Mouse (Mus musculus): ENCODE measurements at regions not wholly inside any gene's neighbourhood (a gene's known extent, or its start where the extent isn't known, plus 50 kb on each side); places are given as distances from the start of the nearest gene placed in this dataset.

GRCm38 (mm10) chr6:117451001-117451400 lies 282.7 kb downstream of the Cxcl12 start:
- POLR2A ChIA-PET = no interaction called here
- CTCF ChIA-PET = no interaction called here

GRCm38 (mm10) chr6:117460193-117460592 lies 291.9 kb downstream of the Cxcl12 start:
- CTCF ChIA-PET = interaction anchor here in 1 of 4 experiments (0.7 kb wide), 1 partner anchor 548 kb away, joined by 3 read pairs; no protein-coding TSS in a partner anchor
- POLR2A ChIA-PET = no interaction called here

- CTCF ChIA-PET = no interaction called here
- POLR2A ChIA-PET = no interaction called here
Observed at GRCm38 (mm10) chr6:117465165-117465564, 296.8 kb downstream of the Cxcl12 start.

- POLR2A ChIA-PET = no interaction called here
- CTCF ChIA-PET = no interaction called here
Observed at GRCm38 (mm10) chr6:117465606-117466174, 297.4 kb downstream of the Cxcl12 start.

- CTCF ChIA-PET = no interaction called here
- POLR2A ChIA-PET = interaction anchor here in 1 of 4 experiments (0.8 kb wide), 1 partner anchor 152 kb away, joined by 3 read pairs; no protein-coding TSS in a partner anchor
Observed at GRCm38 (mm10) chr6:117479376-117479775, 311.0 kb downstream of the Cxcl12 start.

GRCm38 (mm10) chr6:117480396-117480795 lies 312.1 kb downstream of the Cxcl12 start:
- CTCF ChIA-PET = no interaction called here
- POLR2A ChIA-PET = interaction anchor here in 1 of 4 experiments (0.6 kb wide), 1 partner anchor 1142 kb away, joined by 5 read pairs; no protein-coding TSS in a partner anchor

- CTCF ChIA-PET = no interaction called here
- POLR2A ChIA-PET = no interaction called here
Observed at GRCm38 (mm10) chr6:117489161-117489560, 320.8 kb downstream of the Cxcl12 start.

GRCm38 (mm10) chr6:117489761-117490396 lies 321.5 kb downstream of the Cxcl12 start:
- CTCF ChIA-PET = no interaction called here
- POLR2A ChIA-PET = no interaction called here

- ChIA-PET CTCF (no interaction called here), POLR2A (no interaction called here)
Observed at GRCm38 (mm10) chr6:117494971-117495370, 326.6 kb downstream of the Cxcl12 start.

GRCm38 (mm10) chr6:117497337-117497736 lies 329.0 kb downstream of the Cxcl12 start:
- ChIA-PET CTCF (no interaction called here), POLR2A (no interaction called here)

GRCm38 (mm10) chr6:117497904-117498303 lies 329.6 kb downstream of the Cxcl12 start:
- CTCF ChIA-PET = no interaction called here
- POLR2A ChIA-PET = no interaction called here

- ChIA-PET CTCF (no interaction called here), POLR2A (no interaction called here)
Observed at GRCm38 (mm10) chr6:117502346-117502745, 334.0 kb downstream of the Cxcl12 start.

- ChIA-PET CTCF (interaction anchor here in 1 of 4 experiments (0.5 kb wide), 1 partner anchor 104 kb away, joined by 16 read pairs; no protein-coding TSS in a partner anchor), POLR2A (no interaction called here)
Observed at GRCm38 (mm10) chr6:117504771-117505170, 336.2 kb upstream of the Zfp637 start.

- CTCF ChIA-PET = interaction anchor here in 2 of 4 experiments (0.5 kb wide), 2 partner anchors 105 to 370 kb away, joined by 4 to 16 read pairs; no protein-coding TSS in a partner anchor
- POLR2A ChIA-PET = no interaction called here
Observed at GRCm38 (mm10) chr6:117505431-117505830, 335.5 kb upstream of the Zfp637 start.

- ChIA-PET CTCF (no interaction called here), POLR2A (no interaction called here)
Observed at GRCm38 (mm10) chr6:117506619-117507018, 334.4 kb upstream of the Zfp637 start.

- POLR2A ChIA-PET = interaction anchor here in 1 of 4 experiments (1.1 kb wide), 1 partner anchor 180 kb away, joined by 3 read pairs; no protein-coding TSS in a partner anchor
- CTCF ChIA-PET = no interaction called here
Observed at GRCm38 (mm10) chr6:117508860-117509259, 332.1 kb upstream of the Zfp637 start.

GRCm38 (mm10) chr6:117510026-117510425 lies 331.0 kb upstream of the Zfp637 start:
- POLR2A ChIA-PET = interaction anchor here in 1 of 4 experiments (1.1 kb wide), 1 partner anchor 181 kb away, joined by 3 read pairs; no protein-coding TSS in a partner anchor
- CTCF ChIA-PET = no interaction called here

- POLR2A ChIA-PET = no interaction called here
- CTCF ChIA-PET = no interaction called here
Observed at GRCm38 (mm10) chr6:117514831-117515230, 326.1 kb upstream of the Zfp637 start.

- ChIA-PET POLR2A (interaction anchor here in 1 of 4 experiments (0.6 kb wide), 1 partner anchor 164 kb away, joined by 3 read pairs; no protein-coding TSS in a partner anchor), CTCF (interaction anchor here in 2 of 4 experiments (0.6 to 0.7 kb wide), 2 partner anchors 18 to 619 kb away, joined by 3 read pairs; no protein-coding TSS in a partner anchor)
Observed at GRCm38 (mm10) chr6:117516906-117517305, 324.1 kb upstream of the Zfp637 start.

- ChIA-PET POLR2A (interaction anchor here in 1 of 4 experiments (0.7 kb wide), 1 partner anchor 15 kb away, joined by 3 read pairs; no protein-coding TSS in a partner anchor), CTCF (interaction anchor here in 1 of 4 experiments (0.7 kb wide), 1 partner anchor 79 kb away, joined by 3 read pairs; no protein-coding TSS in a partner anchor)
Observed at GRCm38 (mm10) chr6:117518939-117519338, 322.0 kb upstream of the Zfp637 start.

GRCm38 (mm10) chr6:117519466-117519865 lies 321.5 kb upstream of the Zfp637 start:
- ChIA-PET POLR2A (interaction anchor here in 1 of 4 experiments (0.7 kb wide), 1 partner anchor 14 kb away, joined by 3 read pairs; no protein-coding TSS in a partner anchor), CTCF (interaction anchor here in 2 of 4 experiments (0.7 kb wide), 2 partner anchors 79 to 343 kb away, joined by 3 read pairs; no protein-coding TSS in a partner anchor)
